Mouse (Mus musculus) gastrocnemius, postnatal 36 days (tissue): ENCODE results near the gene Hnrnph1. TPM values are rescaled to one million over a fixed set of nuclear protein-coding genes. Genes with fewer than 3 reads are reported as not detected.
A peak's percentile ranks its signal among the peaks of the same experiment; 100 is the strongest.

Experiments
- DNase-seq, 2 experiments: peaks; one replicate each; pipeline ENCODE4 v3.0.0; 2022
- intact Hi-C: fragments of 180-260 bp; cut with DNase I; formaldehyde crosslinking; loops from one replicate; pipeline ENCODE4 v1.15.1; 2025
- total RNA-seq, 2 experiments: library from RNA; stranded (reverse); gene quantifications; 2 replicates each; pipeline ENCODE4 v1.2.3; 2021

The Hnrnph1 gene
- total RNA-seq, 2 experiments from 2014 or later: 73.4 to 85.8 TPM

- intact Hi-C loops: loop anchor here (5.0 kb wide), 1 partner anchor 199 kb away; the partner anchor contains the start of gene Mrnip
- peak in 1 of 2 experiments; percentile 53 for DNase-seq
Measured at GRCm38 (mm10) chr11:50371399-50371841, 5.4 kb upstream of the Hnrnph1 start.

GRCm38 (mm10) chr11:50371911-50372310 lies 4.9 kb upstream of the Hnrnph1 start:
- DNase-seq: no peak

GRCm38 (mm10) chr11:50373086-50373485 lies 3.7 kb upstream of the Hnrnph1 start:
- intact Hi-C loops: loop anchor here (5.0 kb wide), 1 partner anchor 201 kb away; the partner anchor contains the start of gene Mrnip
- DNase-seq: no peak

More at GRCm38 (mm10) chr11:50371911-50372310, 4.9 kb upstream of the Hnrnph1 start:
- intact Hi-C loops: loop anchor here (5.0 kb wide), 1 partner anchor 200 kb away; the partner anchor contains the start of gene Mrnip

- intact Hi-C loops: loop anchor here (5.0 kb wide), 1 partner anchor 201 kb away; the partner anchor contains the start of gene Mrnip
- DNase-seq: no peak
Measured at GRCm38 (mm10) chr11:50373621-50374020, 3.2 kb upstream of the Hnrnph1 start.

GRCm38 (mm10) chr11:50374286-50375015 lies 2.3 kb upstream of the Hnrnph1 start:
- intact Hi-C loops: loop anchor here (5.0 kb wide), 1 partner anchor 202 kb away; the partner anchor contains the start of gene Mrnip
- no peak for DNase-seq

- intact Hi-C loops: no loop called here
- no peak for DNase-seq
Measured at GRCm38 (mm10) chr11:50375421-50375820, 1.4 kb upstream of the Hnrnph1 start.

GRCm38 (mm10) chr11:50376156-50376790 lies 517 bp upstream of the Hnrnph1 start:
- no peak for DNase-seq
- intact Hi-C loops: no loop called here

- peak; percentile 87 to 89 for DNase-seq
- intact Hi-C loops: no loop called here
Measured at GRCm38 (mm10) chr11:50377892-50378684, 1.3 kb downstream of the Hnrnph1 start.

- intact Hi-C loops: no loop called here
- DNase-seq: no peak
Measured at GRCm38 (mm10) chr11:50379023-50379752, 2.4 kb downstream of the Hnrnph1 start.

GRCm38 (mm10) chr11:50381311-50381710 lies 4.5 kb downstream of the Hnrnph1 start:
- no peak for DNase-seq
- intact Hi-C loops: no loop called here

- peak in 1 of 2 experiments; percentile 3 for DNase-seq
- intact Hi-C loops: no loop called here
Measured at GRCm38 (mm10) chr11:50387167-50387679, 10.4 kb downstream of the Hnrnph1 start.

- no peak for DNase-seq
- intact Hi-C loops: no loop called here
Measured at GRCm38 (mm10) chr11:50387697-50388096, 10.9 kb downstream of the Hnrnph1 start.

GRCm38 (mm10) chr11:50388217-50388929 lies 11.6 kb downstream of the Hnrnph1 start:
- intact Hi-C loops: no loop called here
- DNase-seq: no peak

GRCm38 (mm10) chr11:50389011-50389410 lies 12.2 kb downstream of the Hnrnph1 start:
- no peak for DNase-seq
- intact Hi-C loops: no loop called here

GRCm38 (mm10) chr11:50389616-50390015 lies 12.8 kb downstream of the Hnrnph1 start:
- intact Hi-C loops: no loop called here
- DNase-seq: no peak

GRCm38 (mm10) chr11:50391272-50391960 lies 14.6 kb downstream of the Hnrnph1 start:
- intact Hi-C loops: no loop called here
- DNase-seq: no peak

GRCm38 (mm10) chr11:50393306-50393705 lies 16.5 kb downstream of the Hnrnph1 start:
- DNase-seq: no peak
- intact Hi-C loops: no loop called here

- no peak for DNase-seq
- intact Hi-C loops: no loop called here
Measured at GRCm38 (mm10) chr11:50394731-50395130, 17.9 kb downstream of the Hnrnph1 start.
